Mouse (Mus musculus) bone marrow, adult 2 months (tissue): Measurements from ENCODE around the gene Ocln.

Source experiments
- CTCF ChIP-seq: fragments of 200-500 bp; IDR thresholded peaks from 2 replicates; pipeline ENCODE4 v1.5.1; 2011; ENCODE audit warnings: low read length, control low read depth; ENCODE audit not compliant: control insufficient read depth, insufficient read depth
- POLR2A ChIP-seq: fragments of 200-500 bp; IDR thresholded peaks from 2 replicates; pipeline ENCODE4 v1.6.1; 2011; ENCODE audit warnings: low read depth, mild to moderate bottlenecking, control low read depth, low read length, borderline replicate concordance; ENCODE audit not compliant: control insufficient read depth

DNA sequence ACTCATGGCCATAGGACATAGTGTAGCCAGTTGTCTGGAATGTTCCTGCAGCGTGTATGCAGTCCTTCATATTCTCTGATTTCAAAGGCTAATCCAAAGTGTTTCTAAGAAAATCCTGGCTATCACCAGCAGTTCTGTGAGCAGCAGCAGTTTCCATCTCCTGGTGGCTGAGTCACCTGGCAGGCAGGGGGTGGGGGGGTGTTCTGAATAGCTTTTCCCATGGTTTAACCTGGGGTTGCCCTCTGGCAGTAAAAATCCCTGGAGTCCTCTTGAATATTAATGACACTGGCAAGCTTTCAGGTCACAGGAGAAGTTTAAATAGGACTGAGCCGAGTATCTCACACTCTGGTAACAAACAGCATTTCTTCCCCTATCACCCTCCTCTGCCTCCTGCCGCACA lies 29.2 kb upstream of the Ocln start:
- TF ChIP-seq POLR2A: no peak
- TF ChIP-seq CTCF: no peak
